Mouse (Mus musculus) MEL-GATA-1-ER (cell line): ENCODE measurements around the gene Ms4a15.
A peak's percentile ranks its signal among the peaks of the same experiment; 100 is the strongest.

ENCODE experiments used
- DNase-seq: peaks from one replicate; pipeline ENCODE4 v3.0.0-alpha.2; 2012; ENCODE audit warnings: low read depth; ENCODE audit errors: extremely low read depth

Gene Ms4a15

DNA sequence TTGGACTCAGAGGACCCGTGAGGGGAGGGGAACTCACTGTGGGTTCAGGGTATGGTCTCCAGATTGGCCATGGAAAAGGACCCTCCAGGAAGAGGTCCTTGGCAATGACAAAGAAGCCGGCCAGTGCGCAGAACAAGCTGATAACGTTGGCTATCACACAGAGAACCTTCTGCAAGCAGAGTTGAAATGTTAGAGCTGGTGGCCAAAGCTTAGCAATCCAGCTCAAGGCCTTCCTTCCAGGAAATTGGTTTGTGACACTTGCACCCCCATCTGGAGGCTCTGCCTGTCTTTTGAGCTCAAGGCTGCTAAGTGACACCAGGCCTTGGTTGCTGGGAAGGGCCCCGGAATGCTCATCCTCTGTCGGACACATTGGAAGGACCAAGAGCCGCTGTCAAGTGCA is 27.3 kb downstream of the Ms4a15 start:
- DNase-seq: no peak

DNA sequence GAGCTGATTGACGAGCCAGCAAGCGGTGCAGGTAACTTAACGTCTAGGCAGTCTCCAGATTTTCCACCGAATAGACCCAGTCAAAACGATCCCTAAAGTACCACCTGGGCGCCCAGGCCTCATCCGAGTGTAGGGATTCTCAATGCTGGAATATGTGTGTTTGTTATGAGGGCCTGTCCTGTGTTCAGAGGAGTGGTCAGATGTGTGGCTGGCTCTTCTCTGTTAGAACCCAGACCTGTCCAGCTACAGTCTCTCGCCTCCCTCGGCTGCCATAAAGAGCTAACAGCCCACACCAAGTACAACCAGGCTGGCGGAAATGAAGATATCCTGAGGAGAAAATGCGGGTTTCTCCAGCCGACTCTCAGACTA is 33.1 kb downstream of the Ms4a15 start:
- no peak for DNase-seq

DNA sequence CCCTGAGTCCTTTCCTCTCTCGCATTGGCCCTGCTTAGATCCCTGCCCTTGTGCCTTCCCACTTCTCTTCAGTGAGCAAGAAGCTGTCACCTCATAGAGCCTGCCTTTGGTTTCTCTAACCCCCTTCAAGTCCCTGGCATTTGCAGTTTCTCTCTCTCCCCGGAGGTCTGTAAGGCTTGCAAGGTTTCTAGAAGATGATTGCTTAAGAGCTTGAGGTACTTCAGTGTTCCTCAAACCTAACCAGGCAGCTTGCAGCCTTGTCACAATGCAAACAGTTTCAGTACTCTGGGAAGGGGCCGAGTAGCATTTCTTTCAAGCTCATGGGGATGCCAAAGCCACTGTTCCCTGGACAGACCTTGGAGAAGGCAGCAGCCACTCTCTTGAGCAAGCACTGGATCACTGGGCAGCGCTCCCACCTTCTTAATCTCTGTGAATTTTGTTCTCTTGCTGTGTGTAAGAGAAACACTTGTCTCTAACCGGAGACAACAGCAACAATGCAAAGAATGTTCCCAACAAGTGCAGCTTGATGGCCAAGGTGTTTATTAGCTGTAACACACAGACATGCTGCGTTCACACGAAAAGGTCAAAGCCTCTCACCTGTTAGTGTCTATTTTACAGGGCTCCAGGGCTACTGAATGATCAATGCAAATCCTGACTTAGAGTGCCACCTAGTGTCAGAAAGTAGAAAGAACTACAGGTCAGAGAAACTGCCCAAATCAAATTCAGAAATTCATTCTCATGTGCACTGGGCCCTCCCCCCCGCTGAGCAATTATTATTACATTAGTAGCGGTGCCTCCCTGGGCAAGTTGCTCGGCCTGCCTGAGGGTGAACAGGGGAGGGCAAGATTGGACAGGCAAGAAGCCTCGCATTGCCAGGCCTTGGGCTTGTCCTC is 33.7 kb downstream of the Ms4a15 start:
- no peak for DNase-seq

DNA sequence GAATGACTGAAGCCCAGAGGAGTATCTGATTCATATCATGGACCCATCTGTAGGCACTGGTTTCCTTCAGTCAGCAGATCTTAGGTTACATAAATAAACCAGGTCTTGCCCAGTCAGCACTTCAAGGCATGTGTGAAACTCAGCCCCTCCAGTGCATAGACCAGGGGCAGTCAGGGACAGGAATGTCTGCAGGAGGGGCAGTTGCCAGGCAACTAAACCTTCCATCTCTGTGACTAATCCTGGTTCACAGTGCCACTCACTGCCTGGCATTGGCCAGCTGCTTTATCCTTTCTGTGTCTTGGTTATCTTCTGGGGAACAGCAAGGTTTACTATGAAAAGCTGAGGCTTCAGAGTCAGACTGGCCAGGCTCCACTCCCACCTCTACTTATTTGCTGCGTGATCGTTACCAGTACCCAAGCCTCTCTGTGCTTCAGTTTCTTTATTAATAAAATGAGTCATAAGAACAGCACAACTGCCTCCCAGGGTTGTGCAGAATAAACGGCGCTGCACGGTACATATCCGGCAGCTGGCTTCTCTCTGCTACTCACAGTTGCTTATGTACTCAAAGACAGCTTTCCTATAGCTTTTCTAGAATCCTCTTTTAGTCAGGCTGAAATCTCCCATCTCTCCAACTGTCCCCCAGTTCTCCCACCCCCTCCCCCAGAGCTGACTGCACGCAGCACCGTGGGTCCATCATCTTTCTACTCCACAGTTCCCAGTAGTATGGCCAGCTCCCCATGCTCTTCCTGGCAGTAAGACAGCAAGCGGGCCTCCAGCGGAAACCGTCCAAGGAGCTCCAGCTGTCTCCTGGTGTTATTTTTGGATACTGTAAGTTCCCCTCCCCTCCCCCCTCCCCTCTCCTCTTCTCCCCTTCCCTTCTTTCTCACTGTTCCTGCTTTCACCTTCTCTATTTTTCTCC is 40.8 kb downstream of the Ms4a15 start:
- DNase-seq: no peak

DNA sequence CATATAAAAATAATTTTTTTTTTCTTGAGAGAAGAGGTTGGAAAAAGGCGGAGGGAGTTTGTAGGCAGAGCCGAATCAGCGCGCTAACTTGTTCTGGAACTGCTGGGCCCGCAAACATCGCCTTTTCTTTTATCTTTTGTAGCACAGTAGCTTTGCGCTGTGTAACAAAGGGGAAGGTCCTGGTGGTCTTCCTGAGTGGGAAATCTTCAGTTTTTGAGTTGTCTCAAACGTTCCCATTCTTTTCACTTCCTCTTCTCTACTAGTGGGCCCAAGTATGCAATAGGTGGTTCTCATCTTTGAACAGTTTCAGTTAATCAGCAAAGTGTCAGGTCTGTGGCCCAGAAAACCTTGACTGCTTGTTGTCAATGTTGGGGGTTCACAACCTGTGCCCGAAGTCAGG is 43.5 kb downstream of the Ms4a15 start:
- DNase-seq: peak; percentile 49

DNA sequence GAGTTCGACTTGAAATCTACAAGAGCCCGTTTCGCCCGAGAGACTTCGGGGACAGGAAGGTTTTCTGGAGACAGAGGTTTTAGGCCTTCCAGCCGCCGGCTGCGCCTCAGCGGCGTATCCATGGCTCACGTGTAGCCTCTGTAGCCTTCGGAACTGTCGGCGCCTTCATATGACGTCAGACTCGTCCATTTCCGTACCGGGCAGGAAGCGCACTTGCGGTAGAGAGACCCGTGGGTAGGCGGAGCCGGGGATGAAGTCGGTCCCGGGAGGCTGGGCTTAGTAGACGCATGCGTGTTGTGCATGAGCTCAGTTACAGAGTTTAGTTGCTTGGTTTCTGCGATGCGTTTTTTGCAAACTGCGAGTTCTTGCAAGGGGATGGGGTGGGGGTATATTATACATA is 43.9 kb downstream of the Ms4a15 start, which contains the start of gene Ccdc86:
Ccdc86 (minus strand) TSS at position 155 of the 400 bp plus-strand sequence.
- peak; percentile 99 for DNase-seq

DNA sequence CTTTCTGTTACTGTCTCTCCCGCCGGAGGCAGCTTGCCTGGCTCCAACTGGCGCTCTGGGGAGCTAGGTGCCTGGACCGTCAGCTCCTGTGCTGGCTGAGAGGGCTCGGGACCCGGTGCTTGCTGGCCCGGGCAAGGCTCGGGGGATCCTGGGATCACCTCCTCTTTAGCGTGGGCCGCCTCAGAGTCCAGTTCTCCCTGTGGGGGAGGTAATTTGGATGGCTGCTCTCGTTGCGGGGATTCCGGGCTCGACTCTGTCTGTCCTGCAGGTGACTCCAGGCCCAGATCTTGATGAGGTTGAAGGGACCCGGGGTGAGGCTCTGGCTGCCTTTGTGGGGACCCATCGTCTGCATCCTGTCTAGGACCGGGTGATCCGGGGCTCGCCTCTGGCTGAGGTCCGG is 44.6 kb downstream of the Ms4a15 start:
- DNase-seq: no peak

DNA sequence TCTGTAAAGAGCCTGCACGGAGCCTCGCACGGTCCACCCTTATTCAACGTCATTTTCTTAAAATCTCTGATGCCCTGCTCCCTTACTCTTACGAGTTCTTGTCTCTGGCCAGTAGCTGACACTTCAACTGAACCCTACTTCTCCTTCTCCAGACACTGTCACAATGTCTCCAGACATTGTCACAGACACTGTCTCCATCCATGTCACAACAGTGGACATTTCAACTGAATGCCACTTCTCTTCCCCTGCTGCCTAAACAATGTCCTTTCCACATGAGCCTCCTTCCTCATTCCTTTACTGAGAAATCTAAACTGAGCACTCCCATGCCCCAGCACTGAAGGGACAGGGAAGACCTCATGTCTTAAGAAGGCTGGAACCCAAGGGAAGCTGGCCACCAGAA is 45.8 kb downstream of the Ms4a15 start:
- DNase-seq: no peak

DNA sequence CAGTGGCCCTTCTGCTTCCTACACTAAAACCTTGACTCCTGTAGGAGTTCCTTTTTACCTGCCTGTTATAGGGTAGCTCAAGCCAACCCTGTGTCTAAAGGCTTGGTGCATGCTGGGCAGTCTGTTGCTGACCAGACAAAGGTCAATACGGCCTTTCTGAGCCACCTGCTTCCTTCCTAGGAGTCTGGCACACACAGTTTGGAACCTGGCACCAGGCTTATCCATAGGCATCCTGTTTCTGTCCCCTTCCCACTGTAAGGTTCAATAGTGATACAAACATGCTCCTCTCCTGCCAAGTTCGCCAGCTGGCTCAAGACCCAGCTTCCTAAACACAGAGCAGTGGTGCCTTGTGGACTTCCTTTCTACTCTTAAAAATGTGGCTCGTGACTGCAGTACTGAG is 46.5 kb downstream of the Ms4a15 start:
- no peak for DNase-seq

DNA sequence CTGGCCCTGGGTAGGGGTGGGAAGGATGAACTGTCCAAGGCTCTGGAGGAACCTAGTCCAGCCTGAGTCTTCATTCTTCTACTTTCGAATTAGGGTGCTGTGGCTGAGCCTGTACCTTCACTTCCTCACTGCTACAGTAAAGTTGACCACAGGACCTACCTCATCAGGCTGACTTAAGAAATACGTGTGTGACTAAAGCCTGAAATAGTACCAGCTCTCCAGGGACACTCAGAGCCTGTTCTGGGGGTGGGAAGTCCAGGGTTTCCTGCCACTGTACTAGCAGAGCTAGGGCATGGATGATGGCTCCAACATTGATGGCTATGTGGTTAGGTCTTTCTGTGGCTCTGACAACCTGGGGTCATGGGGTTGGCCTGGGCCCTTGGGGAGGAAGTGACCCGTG is 49.1 kb downstream of the Ms4a15 start:
- no peak for DNase-seq

DNA sequence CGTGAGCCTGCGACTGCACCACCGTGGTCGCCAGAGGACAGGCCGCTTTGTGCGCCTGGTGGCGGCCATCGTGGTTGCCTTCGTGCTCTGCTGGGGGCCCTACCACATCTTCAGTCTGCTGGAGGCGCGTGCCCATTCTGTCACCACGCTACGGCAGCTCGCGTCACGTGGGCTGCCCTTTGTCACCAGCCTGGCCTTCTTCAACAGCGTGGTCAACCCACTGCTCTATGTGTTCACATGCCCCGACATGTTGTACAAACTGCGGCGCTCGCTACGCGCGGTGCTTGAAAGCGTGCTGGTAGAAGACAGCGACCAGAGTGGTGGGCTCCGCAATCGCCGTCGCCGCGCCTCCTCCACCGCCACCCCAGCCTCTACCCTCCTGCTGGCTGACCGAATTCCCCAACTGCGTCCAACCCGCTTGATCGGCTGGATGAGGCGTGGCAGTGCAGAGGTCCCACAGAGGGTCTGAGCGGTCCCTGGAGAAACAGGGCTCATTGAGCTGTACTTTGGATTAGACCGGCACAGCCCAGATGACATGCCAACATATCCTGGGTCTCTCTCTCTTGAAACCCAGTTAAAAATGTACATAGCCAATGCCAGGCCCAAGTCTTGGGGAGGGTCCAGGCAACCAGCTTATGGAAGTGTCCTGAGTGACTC is 52.1 kb downstream of the Ms4a15 start:
- no peak for DNase-seq

DNA sequence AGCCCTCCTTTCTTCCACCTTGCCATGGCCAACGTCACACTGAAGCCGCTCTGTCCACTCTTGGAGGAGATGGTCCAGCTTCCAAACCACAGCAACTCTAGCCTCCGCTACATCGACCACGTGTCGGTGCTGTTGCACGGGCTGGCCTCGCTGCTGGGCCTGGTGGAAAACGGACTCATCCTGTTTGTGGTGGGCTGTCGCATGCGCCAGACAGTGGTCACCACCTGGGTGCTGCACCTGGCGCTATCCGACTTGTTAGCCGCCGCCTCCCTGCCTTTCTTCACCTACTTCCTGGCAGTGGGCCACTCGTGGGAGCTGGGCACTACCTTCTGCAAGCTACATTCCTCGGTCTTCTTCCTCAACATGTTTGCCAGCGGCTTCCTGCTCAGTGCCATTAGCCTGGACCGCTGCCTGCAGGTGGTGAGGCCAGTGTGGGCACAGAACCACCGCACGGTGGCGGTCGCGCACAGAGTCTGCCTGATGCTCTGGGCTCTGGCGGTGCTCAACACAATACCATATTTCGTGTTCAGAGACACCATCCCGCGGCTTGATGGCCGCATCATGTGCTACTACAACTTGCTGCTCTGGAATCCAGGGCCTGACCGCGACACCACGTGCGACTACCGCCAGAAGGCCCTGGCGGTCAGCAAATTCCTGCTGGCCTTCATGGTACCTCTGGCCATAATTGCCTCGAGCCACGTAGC is 52.8 kb downstream of the Ms4a15 start:
- no peak for DNase-seq

DNA sequence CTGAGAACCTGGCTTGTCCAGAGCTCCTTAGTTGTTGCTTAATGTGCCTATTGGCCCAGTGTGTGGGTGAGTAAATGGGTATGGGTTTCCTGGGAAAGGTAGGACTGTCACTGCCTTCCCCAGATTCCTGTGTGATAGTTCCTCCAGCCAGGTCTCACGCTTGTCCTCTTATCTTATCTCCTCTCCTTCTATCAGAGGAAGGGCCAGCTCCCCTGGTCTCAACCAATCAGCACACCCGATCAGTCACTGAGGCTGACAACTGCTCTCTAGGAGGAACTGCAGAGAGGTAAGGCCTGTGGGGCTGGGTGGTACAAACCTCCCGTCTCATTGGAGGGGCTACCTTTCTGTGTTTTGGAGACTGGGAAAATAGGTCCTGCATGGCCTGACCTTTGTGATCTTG is 54.3 kb downstream of the Ms4a15 start:
- DNase-seq: no peak

DNA sequence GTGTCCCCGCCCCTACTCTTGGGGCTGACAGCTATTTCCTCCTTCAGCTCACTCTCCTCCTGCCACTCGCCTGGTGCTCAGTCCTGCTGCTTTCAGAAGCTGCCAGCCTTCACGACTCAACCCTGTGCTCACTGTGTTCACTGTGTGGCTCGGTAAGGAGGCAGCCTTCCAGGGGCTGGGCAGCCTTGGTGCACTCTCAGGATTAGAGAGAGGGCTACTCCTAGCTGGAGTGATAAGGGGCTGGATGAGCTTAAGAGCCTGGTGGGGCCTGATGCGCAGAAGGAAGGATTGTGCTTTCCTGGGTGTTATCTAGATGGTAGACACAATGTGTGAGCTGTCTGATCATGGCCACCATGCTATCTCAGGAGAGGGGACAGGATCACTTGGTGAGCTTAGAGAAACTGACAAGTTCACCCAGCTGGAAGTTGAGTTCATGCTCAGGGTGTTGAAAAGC is 55.9 kb downstream of the Ms4a15 start, which contains the start of gene Ptgdr2:
Ptgdr2 (plus strand) TSS at position 51 of the 454 bp plus-strand sequence.
- peak; percentile 68 for DNase-seq

DNA sequence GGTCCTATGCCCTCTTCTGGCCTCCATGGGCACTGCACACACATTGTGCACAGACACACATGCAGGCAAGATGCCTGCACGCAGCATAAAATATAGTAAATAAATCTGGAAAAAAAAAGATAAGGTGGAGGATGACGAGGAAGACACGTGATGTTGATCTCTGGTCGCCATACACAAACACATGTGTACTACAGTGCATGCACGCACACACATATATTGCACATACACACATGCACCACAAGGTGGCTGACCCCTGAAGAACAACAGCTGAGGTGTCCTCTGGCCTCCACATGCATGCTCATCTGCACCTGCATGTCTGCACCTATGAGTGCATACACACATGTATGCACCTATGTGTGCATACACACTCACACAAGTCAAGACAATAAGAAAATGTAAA is 57.0 kb downstream of the Ms4a15 start:
- no peak for DNase-seq

DNA sequence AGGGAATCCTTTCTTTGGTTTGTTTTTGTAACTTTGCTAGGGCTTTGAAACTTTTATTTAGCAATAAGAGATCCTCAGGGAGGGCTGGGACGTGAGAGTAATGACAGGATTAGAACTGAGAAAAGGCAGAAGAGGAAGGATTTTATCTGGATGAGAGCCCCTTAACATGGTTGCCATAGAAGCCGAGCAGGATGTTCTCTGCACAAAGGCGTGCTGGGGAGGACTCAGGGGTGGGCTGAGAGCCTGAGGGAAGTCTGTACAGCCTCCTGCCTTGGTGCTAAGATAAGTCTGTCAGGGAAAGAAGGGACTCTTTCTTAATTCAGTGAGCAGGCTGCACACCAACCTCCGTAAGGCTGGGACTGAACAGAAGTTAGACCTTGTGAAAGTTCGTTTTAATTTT is 58.0 kb downstream of the Ms4a15 start:
- DNase-seq: no peak

DNA sequence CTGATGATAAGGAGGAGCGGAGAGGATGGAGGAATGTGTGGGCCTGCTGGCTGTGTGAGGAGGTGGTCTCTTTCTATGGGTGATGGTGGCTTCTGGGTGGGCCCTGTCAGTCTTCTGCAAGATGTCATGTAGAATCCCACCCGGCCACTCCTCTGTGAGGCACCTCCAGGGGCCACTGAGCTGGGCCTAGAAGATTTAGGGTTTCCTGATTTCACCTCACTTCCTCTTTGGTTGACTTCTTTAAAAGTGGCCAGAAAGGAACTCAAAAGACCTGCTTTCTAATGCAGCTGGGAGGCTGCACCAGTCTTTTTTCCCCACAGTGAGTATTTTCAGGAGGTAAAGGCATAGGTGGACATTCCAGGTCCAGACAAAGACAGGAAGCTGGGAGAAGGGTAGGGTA is 62.4 kb downstream of the Ms4a15 start:
- no peak for DNase-seq
